Mouse (Mus musculus) bone marrow macrophage, adult 2 months (primary cell): ENCODE measurements around the gene Mgst2. TPM values are rescaled to one million over a fixed set of nuclear protein-coding genes. Genes with fewer than 3 reads are reported as not detected.

ENCODE experiments used
- H3K27ac ChIP-seq: 2 replicates; pipeline ENCODE4 v1.5.1; 2012; ENCODE audit warnings: low read depth, low read length; ENCODE audit not compliant: insufficient read depth
- H3K4me1 ChIP-seq: 2 replicates; pipeline ENCODE4 v1.6.1; 2012; ENCODE audit warnings: low read length; ENCODE audit not compliant: control insufficient read depth, insufficient read depth
- H3K4me3 ChIP-seq: 2 replicates; pipeline ENCODE4 v1.5.1; 2012; ENCODE audit warnings: mild to moderate bottlenecking, low read length, moderate library complexity; ENCODE audit not compliant: insufficient read depth
- CTCF ChIP-seq: IDR thresholded peaks from 2 replicates; pipeline ENCODE4 v1.5.1; 2012; ENCODE audit warnings: low read depth, mild to moderate bottlenecking, low read length, moderate library complexity
- POLR2A ChIP-seq: IDR thresholded peaks from 2 replicates; pipeline ENCODE4 v1.6.1; 2012; ENCODE audit warnings: mild to moderate bottlenecking, low read depth, low read length, borderline replicate concordance
- polyA plus RNA-seq: library from polyadenylated mRNA; stranded (reverse); fragments of >200 nt; gene quantifications from 2 replicates; pipeline ENCODE4 v1.2.4, GENCODE M21; 2012; ENCODE audit not compliant: missing spikeins, insufficient read depth, insufficient read length

The Mgst2 gene
- polyA plus RNA-seq, 1 experiment, result 2.4 TPM

DNA sequence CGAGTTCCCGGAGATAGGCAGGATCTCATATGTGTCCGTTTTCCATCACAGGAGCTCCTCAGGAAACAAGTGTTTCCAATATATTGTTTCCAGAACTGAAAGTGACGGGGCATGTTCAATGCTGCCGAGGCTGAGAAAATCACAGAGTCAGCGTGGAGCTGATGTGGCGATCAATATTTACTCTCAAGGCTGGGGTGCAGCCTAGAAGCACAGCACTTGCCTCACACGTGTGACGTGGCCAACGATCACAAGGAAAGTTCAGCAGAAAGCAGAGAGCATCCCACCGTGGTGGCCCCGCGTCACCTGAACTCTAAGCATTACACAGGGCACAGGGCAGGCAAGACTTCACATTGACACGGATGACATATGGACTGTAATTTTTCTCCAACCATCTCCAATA is 34.4 kb downstream of the Mgst2 start:
- H3K4me3 ChIP-seq, result no peak overlapping the region
- H3K27ac ChIP-seq, result no peak overlapping the region
- TF ChIP-seq CTCF (no peak), POLR2A (no peak)
- peaks cover 19% of the 10 kb centered on the region for H3K4me1 ChIP-seq

DNA sequence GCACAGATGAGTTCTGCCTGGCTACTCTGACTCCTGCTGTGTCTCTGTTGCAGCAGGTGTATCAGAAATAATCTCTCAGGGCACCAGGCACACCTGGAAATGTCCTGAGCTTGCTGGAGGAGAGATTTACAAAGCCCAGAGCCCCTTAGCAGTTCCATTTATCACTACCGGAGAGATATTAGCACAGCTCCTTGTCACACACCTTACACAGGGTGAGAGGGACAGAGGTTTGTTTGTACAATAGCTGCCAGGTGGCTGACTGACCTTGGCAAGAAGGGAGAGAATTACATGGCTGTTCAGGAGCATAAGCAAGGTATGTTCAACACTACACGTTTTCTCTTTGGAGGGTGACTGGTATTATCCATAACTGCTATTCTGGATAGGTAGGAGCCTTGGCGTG is 35.6 kb downstream of the Mgst2 start:
- Histone ChIP-seq H3K4me3 (no peak overlapping the region), H3K27ac (no peak overlapping the region), H3K4me1 (peaks cover 20% of the 10 kb centered on the region)
- no peak for TF ChIP-seq POLR2A
- TF ChIP-seq CTCF, result no peak

DNA sequence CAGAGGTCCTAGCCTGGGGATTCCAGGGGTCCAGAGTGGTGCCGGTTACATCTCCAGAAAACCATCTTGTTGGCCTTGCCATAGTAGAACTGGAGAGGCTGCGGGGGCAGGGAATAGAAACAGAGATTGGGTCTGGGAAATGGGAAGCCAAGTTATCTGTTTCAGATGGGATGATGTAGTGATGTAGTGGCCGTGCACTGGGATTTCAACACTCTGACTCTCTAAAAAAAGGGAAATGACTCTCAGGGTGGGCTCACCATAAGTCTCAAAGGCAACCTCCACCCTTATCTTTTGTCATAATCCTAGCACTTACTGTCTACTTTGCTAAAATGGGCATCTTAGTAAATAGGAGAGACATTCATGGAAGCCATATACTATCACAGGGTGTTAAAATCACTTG is 37.8 kb downstream of the Mgst2 start:
- TF ChIP-seq CTCF, result no peak
- TF ChIP-seq POLR2A, result no peak
- Histone ChIP-seq H3K4me3 (no peak overlapping the region), H3K4me1 (peaks cover 15% of the 10 kb centered on the region), H3K27ac (no peak overlapping the region)

DNA sequence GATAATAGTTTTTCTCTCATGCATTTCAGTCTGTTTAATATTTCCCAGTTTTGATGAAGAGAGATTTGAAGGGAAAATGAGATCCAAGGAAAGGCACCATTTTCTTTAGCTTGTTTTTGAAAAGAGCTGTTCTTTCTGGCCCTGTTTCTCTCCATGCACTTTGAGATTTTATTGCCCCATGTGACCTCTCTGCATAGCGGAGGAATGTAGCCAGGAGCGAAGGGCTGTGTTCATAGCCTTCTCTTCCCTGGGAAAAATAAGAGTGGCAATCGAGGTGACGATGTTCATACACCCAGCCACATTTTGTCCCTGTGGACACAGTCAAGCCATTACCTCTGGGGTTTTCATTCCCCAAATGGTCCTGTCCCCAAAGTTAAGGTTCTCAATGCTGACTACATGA is 40.0 kb downstream of the Mgst2 start:
- TF ChIP-seq CTCF (no peak), POLR2A (no peak)
- Histone ChIP-seq H3K27ac (no peak overlapping the region), H3K4me1 (peaks cover 15% of the 10 kb centered on the region), H3K4me3 (no peak overlapping the region)

DNA sequence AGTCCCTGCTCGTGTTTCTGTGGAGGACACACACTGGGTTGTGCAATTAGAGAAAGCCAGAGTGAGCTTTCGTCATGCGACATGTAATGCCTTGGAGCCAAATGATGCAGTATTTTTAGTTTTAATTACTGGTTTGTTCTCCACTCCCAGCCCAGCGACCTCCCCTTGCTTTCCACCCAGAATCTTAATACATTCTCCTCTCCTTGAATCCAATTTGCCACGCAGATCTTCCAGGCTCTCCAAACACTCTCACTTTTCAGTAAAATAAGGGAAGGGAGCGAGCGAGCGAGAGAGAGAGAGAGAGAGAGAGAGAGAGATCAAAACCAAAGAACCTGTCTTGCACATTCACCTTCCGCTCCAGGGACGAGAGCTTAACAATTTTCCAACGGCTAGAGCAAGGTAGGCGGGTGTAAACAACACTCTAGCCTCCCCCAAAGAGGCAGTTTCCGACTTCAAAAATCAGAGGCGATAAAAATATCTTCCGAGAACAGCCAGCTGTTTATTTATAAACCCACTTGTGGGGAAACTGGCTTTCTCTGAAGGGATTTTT is 40.6 kb downstream of the Mgst2 start:
- TF ChIP-seq POLR2A (no peak), CTCF (no peak)
- Histone ChIP-seq H3K27ac (no peak overlapping the region), H3K4me1 (peaks cover 15% of the 10 kb centered on the region), H3K4me3 (peak overlapping the region; percentile 57; the same call in 1 of the 2 replicates)

DNA sequence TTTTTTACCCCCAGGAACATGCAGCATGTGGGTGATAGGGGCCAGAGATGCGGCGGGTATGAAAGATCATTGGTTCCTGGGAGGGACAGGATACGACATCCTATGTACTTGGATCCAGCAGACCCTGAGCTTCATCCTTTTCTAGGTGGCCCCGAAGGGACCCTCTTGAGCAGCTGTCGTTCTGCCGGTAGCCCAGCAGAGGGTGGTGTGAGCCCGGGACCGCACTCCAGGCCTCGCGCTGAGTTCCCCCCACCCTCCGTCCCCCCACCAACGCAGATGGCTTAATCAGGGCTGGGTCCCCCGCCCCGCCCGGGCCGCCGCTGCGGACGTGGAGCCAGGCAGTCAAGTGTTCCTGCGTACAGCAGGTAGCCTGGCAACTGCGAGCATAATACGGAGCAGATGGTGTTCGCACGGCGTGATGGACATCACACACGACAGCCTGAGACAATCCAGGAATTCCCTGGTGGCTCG is 41.2 kb downstream of the Mgst2 start:
- peak overlapping the region; percentile 57 for H3K4me3 ChIP-seq
- H3K4me1 ChIP-seq, result peaks cover 15% of the 10 kb centered on the region
- peak; percentile 76 for TF ChIP-seq CTCF
- no peak for TF ChIP-seq POLR2A
- no peak overlapping the region for H3K27ac ChIP-seq

DNA sequence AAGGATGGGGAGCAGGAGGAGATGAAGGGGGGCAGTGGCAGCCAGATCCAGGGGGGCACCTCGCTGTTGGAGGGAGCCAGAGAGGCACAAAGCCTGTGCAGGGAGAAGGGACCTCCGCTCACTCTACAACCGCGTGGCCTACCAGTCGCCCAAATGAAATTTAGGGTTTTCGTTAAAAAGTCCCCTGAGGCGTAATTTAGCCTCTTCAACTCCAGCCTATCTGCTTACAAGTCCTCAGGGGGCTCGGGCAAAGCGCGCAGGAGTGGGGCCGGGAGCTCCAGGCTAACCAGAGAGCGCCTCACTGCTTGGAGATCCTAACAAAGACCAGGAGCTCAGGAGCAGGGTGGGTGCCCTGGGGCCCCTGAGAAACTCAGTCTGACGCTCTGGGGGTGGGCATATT is 41.8 kb downstream of the Mgst2 start:
- Histone ChIP-seq H3K4me1 (peaks cover 15% of the 10 kb centered on the region), H3K4me3 (no peak overlapping the region), H3K27ac (no peak overlapping the region)
- no peak for TF ChIP-seq CTCF
- no peak for TF ChIP-seq POLR2A

DNA sequence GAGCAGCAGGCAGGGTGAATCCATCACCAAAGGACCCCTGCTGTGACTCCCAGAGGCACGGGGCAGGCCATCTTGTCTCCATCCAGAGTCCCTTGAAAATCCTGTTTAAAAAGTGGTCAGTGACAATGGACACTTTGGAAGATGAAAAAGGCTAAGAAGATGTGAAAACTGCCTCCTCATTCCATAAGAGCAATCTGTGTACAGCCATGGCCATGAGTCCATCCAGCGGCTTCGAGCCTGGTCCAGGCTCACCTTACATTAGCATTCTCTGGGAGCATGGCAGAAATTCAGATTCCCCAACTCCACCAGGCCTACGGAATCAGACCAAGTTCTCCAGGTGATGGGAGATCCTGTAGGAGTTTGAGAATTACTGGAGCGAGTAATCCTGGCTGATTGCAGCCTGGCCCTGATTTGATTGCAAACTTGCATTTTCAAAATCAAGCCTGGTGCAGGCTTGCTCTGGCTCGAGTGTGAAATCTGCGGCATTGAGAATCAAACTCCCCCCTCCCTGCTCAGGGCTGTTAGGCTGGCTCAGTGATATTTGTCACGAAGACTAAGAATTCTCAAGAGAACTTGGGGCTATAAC is 42.6 kb downstream of the Mgst2 start:
- no peak overlapping the region for H3K27ac ChIP-seq
- peaks cover 11% of the 10 kb centered on the region for H3K4me1 ChIP-seq
- H3K4me3 ChIP-seq, result no peak overlapping the region
- TF ChIP-seq CTCF, result no peak
- no peak for TF ChIP-seq POLR2A

DNA sequence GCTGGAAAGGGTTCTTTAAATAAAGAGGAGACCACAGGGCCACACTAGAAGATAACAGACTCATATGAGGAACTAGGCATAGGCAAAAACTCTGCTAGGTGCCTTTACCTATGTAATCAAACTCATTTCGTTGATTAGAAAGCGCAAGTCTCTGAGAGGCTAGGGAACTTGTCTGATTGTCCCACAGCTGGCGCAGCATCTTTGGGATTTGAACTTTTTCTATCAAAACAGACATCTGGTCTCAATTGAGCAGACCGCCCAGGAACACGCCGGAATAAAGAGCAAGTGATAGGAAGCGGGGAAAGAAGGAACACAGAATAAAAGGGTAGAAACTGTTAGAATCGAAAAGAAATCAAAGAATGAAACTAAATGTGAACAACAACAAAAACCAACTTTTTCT is 43.3 kb downstream of the Mgst2 start:
- Histone ChIP-seq H3K4me1 (peaks cover 15% of the 10 kb centered on the region), H3K4me3 (no peak overlapping the region), H3K27ac (no peak overlapping the region)
- no peak for TF ChIP-seq POLR2A
- TF ChIP-seq CTCF, result no peak

DNA sequence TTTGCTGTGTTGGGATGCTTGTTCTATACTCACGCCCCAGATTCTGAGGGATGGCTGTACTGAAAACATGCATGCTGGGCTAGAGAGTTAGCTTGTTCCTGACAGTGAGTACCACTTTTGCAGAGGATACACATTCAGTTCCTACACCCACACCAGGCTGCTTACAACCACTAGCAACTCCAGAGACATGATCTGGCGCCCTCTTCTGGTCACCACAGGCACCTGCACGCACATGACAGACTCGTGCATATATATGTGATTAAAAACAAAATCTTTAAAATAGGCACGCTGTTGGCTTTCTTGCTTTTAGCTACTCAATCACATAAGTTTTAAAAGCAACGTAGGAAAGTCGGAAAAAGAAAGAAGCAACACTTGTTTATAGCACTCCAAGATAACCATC is 45.1 kb downstream of the Mgst2 start:
- H3K4me3 ChIP-seq, result no peak overlapping the region
- peaks cover 17% of the 10 kb centered on the region for H3K4me1 ChIP-seq
- TF ChIP-seq POLR2A, result no peak
- peak; percentile 33 for TF ChIP-seq CTCF
- no peak overlapping the region for H3K27ac ChIP-seq
